Mouse (Mus musculus): ENCODE results near the gene Asic2. TPM values are rescaled to one million over a fixed set of nuclear protein-coding genes. Genes with fewer than 3 reads are reported as not detected.

Gene Asic2
- total and polyA plus RNA-seq, 2 experiments from 2014 or later: 19.8 to 60.2 TPM

- ATAC-seq (ENCODE audit: low FRiP score): no peak
- H3K27ac ChIP-seq (ENCODE audit: low read depth, low read length): no peak overlapping the region
- 33% methylated on average over 10 of the region's 10 CpGs for WGBS
These were observed 354.2 kb downstream of the Asic2 start for GRCm38 (mm10) chr11:81613869-81614620.

GRCm38 (mm10) chr11:81612798-81613540 lies 355.3 kb downstream of the Asic2 start:
- peak overlapping the region; percentile 16; the same call in 1 of the 2 replicates for H3K4me3 ChIP-seq (ENCODE audit: low read depth, low read length)
- peak; percentile 99 for TF ChIP-seq CTCF (IDR thresholded peaks at IDR 0.05)
- WGBS: 2% methylated on average over 17 of the region's 17 CpGs
- ATAC-seq (ENCODE audit: low FRiP score): peak; percentile 54; the same call in 1 of the 2 replicates
- peak; percentile 95 for DNase-seq (ENCODE audit: low spot score)
- H3K36me3 ChIP-seq (ENCODE audit: insufficient read depth, low read length): no peaks in the 10 kb centered on the region
- H3K27ac ChIP-seq (ENCODE audit: low read depth, low read length): peak overlapping the region; percentile 74
- peaks cover 5% of the 10 kb centered on the region; the same call in 1 of the 2 replicates for H3K4me1 ChIP-seq (ENCODE audit: insufficient read depth, low read length)
- H3K9ac ChIP-seq (replicated peaks; ENCODE audit: low read length, poor library complexity, severe bottlenecking): peak overlapping the region; percentile 29; the same call in 1 of the 2 replicates
- no peaks in the 10 kb centered on the region for H3K9me3 ChIP-seq (ENCODE audit: low read length)
- H3K4me2 ChIP-seq (ENCODE audit: low read depth, low read length, poor library complexity, severe bottlenecking): peak overlapping the region; percentile 52
- no peaks in the 10 kb centered on the region for H3K27me3 ChIP-seq (ENCODE audit: insufficient read depth, low read length)

More at GRCm38 (mm10) chr11:81613869-81614620, 354.2 kb downstream of the Asic2 start:
- Histone ChIP-seq H3K36me3 (ENCODE audit: insufficient read depth, low read length) (no peaks in the 10 kb centered on the region), H3K9ac (replicated peaks; ENCODE audit: low read length, poor library complexity, severe bottlenecking) (peak overlapping the region; percentile 29; the same call in 1 of the 2 replicates), H3K9me3 (ENCODE audit: low read length) (no peaks in the 10 kb centered on the region), H3K27me3 (ENCODE audit: insufficient read depth, low read length) (no peaks in the 10 kb centered on the region), H3K4me2 (ENCODE audit: low read depth, low read length, poor library complexity, severe bottlenecking) (peak overlapping the region; percentile 52), H3K4me1 (ENCODE audit: insufficient read depth, low read length) (peaks cover 5% of the 10 kb centered on the region; the same call in 1 of the 2 replicates), H3K4me3 (ENCODE audit: low read depth, low read length) (peak overlapping the region; percentile 16; the same call in 1 of the 2 replicates)
- no peak for TF ChIP-seq CTCF (IDR thresholded peaks at IDR 0.05)
- DNase-seq (ENCODE audit: low spot score): no peak

GRCm38 (mm10) chr11:81611948-81612797 lies 356.1 kb downstream of the Asic2 start:
- H3K4me1 ChIP-seq (ENCODE audit: insufficient read depth, low read length): peaks cover 5% of the 10 kb centered on the region; the same call in 1 of the 2 replicates
- DNase-seq (ENCODE audit: low spot score): peak; percentile 73

GRCm38 (mm10) chr11:81610506-81610905 lies 357.8 kb downstream of the Asic2 start:
- no peak for TF ChIP-seq CTCF (IDR thresholded peaks at IDR 0.05)
- ATAC-seq (ENCODE audit: low FRiP score) (no peak), DNase-seq (ENCODE audit: low spot score) (no peak)
- no peaks in the 10 kb centered on the region for H3K9me3 ChIP-seq (ENCODE audit: low read length)
- no peak overlapping the region for H3K27ac ChIP-seq (ENCODE audit: low read depth, low read length)
- no peak overlapping the region for H3K9ac ChIP-seq (replicated peaks; ENCODE audit: low read length, poor library complexity, severe bottlenecking)
- H3K27me3 ChIP-seq (ENCODE audit: insufficient read depth, low read length): no peaks in the 10 kb centered on the region
- H3K4me3 ChIP-seq (ENCODE audit: low read depth, low read length): no peak overlapping the region
- peaks cover 5% of the 10 kb centered on the region; the same call in 1 of the 2 replicates for H3K4me1 ChIP-seq (ENCODE audit: insufficient read depth, low read length)
- H3K36me3 ChIP-seq (ENCODE audit: insufficient read depth, low read length): no peaks in the 10 kb centered on the region
- H3K4me2 ChIP-seq (ENCODE audit: low read depth, low read length, poor library complexity, severe bottlenecking): no peak overlapping the region
- 86% methylated on average over 5 of the region's 5 CpGs for WGBS

More at GRCm38 (mm10) chr11:81611948-81612797, 356.1 kb downstream of the Asic2 start:
- peak overlapping the region; percentile 74 for H3K27ac ChIP-seq (ENCODE audit: low read depth, low read length)
- H3K9ac ChIP-seq (replicated peaks; ENCODE audit: low read length, poor library complexity, severe bottlenecking): peak overlapping the region; percentile 14; the same call in 1 of the 2 replicates
- H3K9me3 ChIP-seq (ENCODE audit: low read length): no peaks in the 10 kb centered on the region
- H3K36me3 ChIP-seq (ENCODE audit: insufficient read depth, low read length): no peaks in the 10 kb centered on the region
- no peak for TF ChIP-seq CTCF (IDR thresholded peaks at IDR 0.05)
- ATAC-seq (ENCODE audit: low FRiP score): peak; percentile 78
- no peaks in the 10 kb centered on the region for H3K27me3 ChIP-seq (ENCODE audit: insufficient read depth, low read length)
- 9% methylated on average over 20 of the region's 20 CpGs for WGBS
- peak overlapping the region; percentile 16; the same call in 1 of the 2 replicates for H3K4me3 ChIP-seq (ENCODE audit: low read depth, low read length)
- peak overlapping the region; percentile 52 for H3K4me2 ChIP-seq (ENCODE audit: low read depth, low read length, poor library complexity, severe bottlenecking)

- DNase-seq (ENCODE audit: low spot score) (no peak), ATAC-seq (ENCODE audit: low FRiP score) (no peak)
- Histone ChIP-seq H3K36me3 (ENCODE audit: insufficient read depth, low read length) (no peaks in the 10 kb centered on the region), H3K27ac (ENCODE audit: low read depth, low read length) (no peak overlapping the region), H3K27me3 (ENCODE audit: insufficient read depth, low read length) (no peaks in the 10 kb centered on the region), H3K4me2 (ENCODE audit: low read depth, low read length, poor library complexity, severe bottlenecking) (no peak overlapping the region), H3K4me1 (ENCODE audit: insufficient read depth, low read length) (no peaks in the 10 kb centered on the region), H3K9ac (replicated peaks; ENCODE audit: low read length, poor library complexity, severe bottlenecking) (no peak overlapping the region), H3K9me3 (ENCODE audit: low read length) (no peaks in the 10 kb centered on the region), H3K4me3 (ENCODE audit: low read depth, low read length) (no peak overlapping the region)
- no peak for TF ChIP-seq CTCF (IDR thresholded peaks at IDR 0.05)
- 84% methylated on average over 4 of the region's 4 CpGs for WGBS
These were observed 365.3 kb downstream of the Asic2 start for GRCm38 (mm10) chr11:81602971-81603370.

Measured in midbrain, postnatal 0 days (tissue).